Mouse (Mus musculus) neural tube, embryonic 11.5 days (tissue): ENCODE measurements around the gene Tshb. TPM values are rescaled to one million over a fixed set of nuclear protein-coding genes. Genes with fewer than 3 reads are reported as not detected.

ENCODE experiments used
- polyA plus RNA-seq: library from polyadenylated mRNA; unstranded; fragments of >200 nt; fragmentation: Nextera tagmentation; extraction: Ambion mirVana; gene quantifications from 2 replicates; pipeline ENCODE4 v1.2.1, GENCODE M21; 2014

Tshb gene
- polyA plus RNA-seq, 1 experiment from 2014 or later: 0.05 TPM

Other genes with a start within 250 kb of the Tshb start
- 9.8 and 10.4 TPM in 2 replicates for gene Tspan2, start 48.2 kb downstream of the Tshb start, polyA plus RNA-seq
- not detected in 2 replicates for gene Sycp1, start 153.4 kb upstream of the Tshb start, polyA plus RNA-seq
- gene Nr1h5, start 181.4 kb upstream of the Tshb start, polyA plus RNA-seq: 0.11 and 0.16 TPM in 2 replicates
- 74.2 and 86.2 TPM in 2 replicates for gene Sike1, start 213.0 kb upstream of the Tshb start, polyA plus RNA-seq
- gene Csde1, start 237.7 kb upstream of the Tshb start, polyA plus RNA-seq: 520 and 526 TPM in 2 replicates